Mouse (Mus musculus) stomach, postnatal 0 days (tissue): ENCODE data around the gene Fnd3c2. TPM values are rescaled to one million over a fixed set of nuclear protein-coding genes. Genes with fewer than 3 reads are reported as not detected.
"Not testable (repeated sequence)": the region's sequence is repeated elsewhere in the genome, so short reads cannot be mapped to it uniquely, and the experiment has no call there.

Experiments used
- ATAC-seq: fragments of 200-750 bp; cut with Nextera tagmentation; 2 replicates; pipeline ENCODE4 v1.8.0; 2017; ENCODE audit not compliant: low FRiP score, low TSS enrichment
- DNase-seq: peaks from one replicate; pipeline ENCODE4 v3.0.0-alpha.2; 2016; ENCODE audit warnings: low spot score
- H3K27ac ChIP-seq: fragments of 300-500 bp; sonication (generic); replicated peaks from 2 replicates; pipeline ENCODE4 v1.5.1; 2014; ENCODE audit warnings: mild to moderate bottlenecking, control low read depth
- H3K27me3 ChIP-seq: fragments of 300-500 bp; sonication (generic); 2 replicates; pipeline ENCODE4 v1.6.1; 2014; ENCODE audit warnings: low read length; ENCODE audit not compliant: control insufficient read depth, insufficient read depth
- H3K36me3 ChIP-seq: fragments of 300-500 bp; sonication (generic); 2 replicates; pipeline ENCODE4 v1.6.1; 2014; ENCODE audit warnings: low read length, mixed read lengths; ENCODE audit not compliant: control insufficient read depth, insufficient read depth
- H3K4me1 ChIP-seq: fragments of 300-500 bp; sonication (generic); replicated peaks from 2 replicates; pipeline ENCODE4 v1.6.1; 2014; ENCODE audit warnings: antibody characterized with exemption; ENCODE audit not compliant: control insufficient read depth, insufficient read depth
- H3K4me2 ChIP-seq: fragments of 300-500 bp; sonication (generic); replicated peaks from 2 replicates; pipeline ENCODE4 v1.6.1; 2014; ENCODE audit warnings: low read depth, mild to moderate bottlenecking, control low read depth, moderate library complexity
- H3K4me3 ChIP-seq: fragments of 300-500 bp; sonication (generic); 2 replicates; pipeline ENCODE4 v1.5.1; 2014; ENCODE audit warnings: low read depth, low read length, control low read depth
- H3K9ac ChIP-seq: fragments of 300-500 bp; sonication (generic); 2 replicates; pipeline ENCODE4 v1.6.1; 2014; ENCODE audit warnings: mild to moderate bottlenecking, low read length, control low read depth, mixed read lengths
- H3K9me3 ChIP-seq: fragments of 300-500 bp; sonication (generic); 2 replicates; pipeline ENCODE4 v1.6.1; 2016; ENCODE audit warnings: low read length; ENCODE audit not compliant: control insufficient read depth
- CTCF ChIP-seq: IDR thresholded peaks from 2 replicates; pipeline ENCODE4 v1.5.1; 2016; ENCODE audit warnings: antibody characterized with exemption, low read depth, mild to moderate bottlenecking, moderate library complexity
- EP300 ChIP-seq: optimal IDR thresholded peaks from 2 replicates; pipeline ENCODE3; 2016; ENCODE audit warnings: antibody characterized with exemption
- WGBS: fragments of 180-500 bp; shearing (Covaris S2); extraction: QIAGEN DNeasy Blood & Tissue Kit; methylation state at CpG from one replicate; pipeline ENCODE4 v1.1.7; 2014; 5-methylcytosine and 5-hydroxymethylcytosine counted together
- polyA plus RNA-seq: library from polyadenylated mRNA; unstranded; fragments of >200 nt; fragmentation: Nextera tagmentation; extraction: Ambion mirVana; gene quantifications from 2 replicates; pipeline ENCODE4 v1.2.1, GENCODE M21; 2015

Fnd3c2 gene
- polyA plus RNA-seq, 1 experiment from 2014 or later, result not detected

GRCm38 (mm10) chrX:106197308-106197707 lies 57.9 kb downstream of the Fnd3c2 start:
- WGBS, result 58% methylated on average over 5 of the region's 5 CpGs
- Histone ChIP-seq H3K4me2 (no peak overlapping the region), H3K9ac (no peak overlapping the region), H3K27me3 (no peaks in the 10 kb centered on the region), H3K4me1 (no peaks in the 10 kb centered on the region), H3K9me3 (no peaks in the 10 kb centered on the region), H3K27ac (no peak overlapping the region), H3K36me3 (no peaks in the 10 kb centered on the region), H3K4me3 (no peak overlapping the region)
- ATAC-seq (no peak), DNase-seq (no peak)
- peak; percentile 58 for TF ChIP-seq CTCF
- no peak for TF ChIP-seq EP300

GRCm38 (mm10) chrX:106194361-106194760 lies 60.8 kb downstream of the Fnd3c2 start:
- H3K36me3 ChIP-seq, H3K9me3 ChIP-seq, H3K4me2 ChIP-seq, H3K27me3 ChIP-seq, ATAC-seq, H3K27ac ChIP-seq, H3K4me3 ChIP-seq, H3K9ac ChIP-seq, DNase-seq, H3K4me1 ChIP-seq: not testable (repeated sequence)
- 88% methylated on average over 6 of the region's 6 CpGs for WGBS

- no peak overlapping the region for H3K9ac ChIP-seq
These were observed 65.1 kb downstream of the Fnd3c2 start for GRCm38 (mm10) chrX:106190091-106190490.

GRCm38 (mm10) chrX:106189356-106189755 lies 65.8 kb downstream of the Fnd3c2 start:
- ATAC-seq, result no peak
- 62% methylated on average over 5 of the region's 5 CpGs for WGBS

More at GRCm38 (mm10) chrX:106190091-106190490, 65.1 kb downstream of the Fnd3c2 start:
- 27% methylated on average over 4 of the region's 4 CpGs for WGBS
- no peaks in the 10 kb centered on the region for H3K27me3 ChIP-seq
- ATAC-seq, result no peak
- no peaks in the 10 kb centered on the region for H3K36me3 ChIP-seq
- no peaks in the 10 kb centered on the region for H3K9me3 ChIP-seq
- no peaks in the 10 kb centered on the region for H3K4me1 ChIP-seq
- no peak overlapping the region for H3K4me3 ChIP-seq
- H3K27ac ChIP-seq, result no peak overlapping the region
- TF ChIP-seq EP300, result no peak
- TF ChIP-seq CTCF, result no peak
- no peak for DNase-seq
- H3K4me2 ChIP-seq, result no peak overlapping the region

GRCm38 (mm10) chrX:106187737-106188136 lies 67.4 kb downstream of the Fnd3c2 start:
- 14% methylated on average over 12 of the region's 12 CpGs for WGBS
- H3K4me1 ChIP-seq, result no peaks in the 10 kb centered on the region
- H3K4me3 ChIP-seq, result peak overlapping the region; percentile 49
- H3K36me3 ChIP-seq, result no peaks in the 10 kb centered on the region
- no peaks in the 10 kb centered on the region for H3K9me3 ChIP-seq
- H3K27me3 ChIP-seq, result no peaks in the 10 kb centered on the region
- H3K4me2 ChIP-seq, result peak overlapping the region; percentile 57
- no peak for TF ChIP-seq EP300
- no peak for TF ChIP-seq CTCF
- DNase-seq, result peak; percentile 71
- ATAC-seq, result peak; percentile 50
- H3K9ac ChIP-seq, result peak overlapping the region; percentile 52; the same call in 1 of the 2 replicates
- no peak overlapping the region; the same call in 1 of the 2 replicates for H3K27ac ChIP-seq

More at GRCm38 (mm10) chrX:106189356-106189755, 65.8 kb downstream of the Fnd3c2 start:
- Histone ChIP-seq H3K4me1 (no peaks in the 10 kb centered on the region), H3K36me3 (no peaks in the 10 kb centered on the region), H3K27me3 (no peaks in the 10 kb centered on the region), H3K9ac (no peak overlapping the region), H3K4me3 (no peak overlapping the region), H3K27ac (no peak overlapping the region), H3K4me2 (peak overlapping the region; percentile 57), H3K9me3 (no peaks in the 10 kb centered on the region)
- TF ChIP-seq EP300 (no peak), CTCF (no peak)
- no peak for DNase-seq

GRCm38 (mm10) chrX:106186713-106187649 lies 68.2 kb downstream of the Fnd3c2 start, which contains the start of gene Pgk1:
TSS of gene Pgk1 (plus strand) at chrX:106187100.
- H3K9ac ChIP-seq, result peak within 1 kb of the TSS; percentile 52
- H3K4me2 ChIP-seq, result peak within 1 kb of the TSS; percentile 57
- DNase-seq (peak; percentile 94), ATAC-seq (peak; percentile 99)
- no peaks in the 10 kb centered on the region for H3K27me3 ChIP-seq
- TF ChIP-seq EP300, result no peak
- peak; percentile 36 for TF ChIP-seq CTCF
- H3K36me3 ChIP-seq, result no peaks in the 10 kb centered on the region
- WGBS, result 13% methylated on average over 45 of the region's 55 CpGs
- no peaks in the 10 kb centered on the region for H3K4me1 ChIP-seq
- H3K9me3 ChIP-seq, result no peaks in the 10 kb centered on the region
- H3K4me3 ChIP-seq, result peak within 1 kb of the TSS; percentile 49
- H3K27ac ChIP-seq, result peak within 1 kb of the TSS; percentile 79
